Mouse (Mus musculus): ENCODE results near the gene Foxo3. TPM values are rescaled to one million over a fixed set of nuclear protein-coding genes. Genes with fewer than 3 reads are reported as not detected.

Gene Foxo3
- total RNA-seq (2015; ENCODE audit: low replicate concordance) (160 and 187 TPM in 2 replicates), total RNA-seq (2017; ENCODE audit: low replicate concordance) (378 and 459 TPM in 2 replicates)

- peak; percentile 60 for ATAC-seq (replicated peaks; ENCODE audit: low FRiP score, poor library complexity, severe bottlenecking)
Observed at GRCm38 (mm10) chr10:42276507-42277345, at the start of gene Foxo3. Gene Foxo3, minus strand, starts transcription at chr10:42276755.

GRCm38 (mm10) chr10:42325305-42325704, 48.8 kb upstream of the Foxo3 start:
- no peak for ATAC-seq (replicated peaks; ENCODE audit: low FRiP score, poor library complexity, severe bottlenecking)

GRCm38 (mm10) chr10:42323978-42324377, 47.4 kb upstream of the Foxo3 start:
- no peak for ATAC-seq (replicated peaks; ENCODE audit: low FRiP score, poor library complexity, severe bottlenecking)

- ATAC-seq (replicated peaks; ENCODE audit: low FRiP score, poor library complexity, severe bottlenecking), result no peak
Observed at GRCm38 (mm10) chr10:42313222-42313786, 36.7 kb upstream of the Foxo3 start.

- ATAC-seq (replicated peaks; ENCODE audit: low FRiP score, poor library complexity, severe bottlenecking), result 0 out of 2 replicates have a peak, but pooled peaks have one; percentile 54
Observed at GRCm38 (mm10) chr10:42312557-42312956, 36.0 kb upstream of the Foxo3 start.

- ATAC-seq (replicated peaks; ENCODE audit: low FRiP score, poor library complexity, severe bottlenecking), result no peak
Observed at GRCm38 (mm10) chr10:42308687-42308987, 32.1 kb upstream of the Foxo3 start.

- ATAC-seq (replicated peaks; ENCODE audit: low FRiP score, poor library complexity, severe bottlenecking), result no peak
Observed at GRCm38 (mm10) chr10:42307980-42308686, 31.6 kb upstream of the Foxo3 start.

GRCm38 (mm10) chr10:42306422-42306821, 29.9 kb upstream of the Foxo3 start:
- no peak for ATAC-seq (replicated peaks; ENCODE audit: low FRiP score, poor library complexity, severe bottlenecking)

- no peak for ATAC-seq (replicated peaks; ENCODE audit: low FRiP score, poor library complexity, severe bottlenecking)
Observed at GRCm38 (mm10) chr10:42300805-42301204, 24.2 kb upstream of the Foxo3 start.

- no peak for ATAC-seq (replicated peaks; ENCODE audit: low FRiP score, poor library complexity, severe bottlenecking)
Observed at GRCm38 (mm10) chr10:42299967-42300366, 23.4 kb upstream of the Foxo3 start.

GRCm38 (mm10) chr10:42299426-42299825, 22.9 kb upstream of the Foxo3 start:
- no peak for ATAC-seq (replicated peaks; ENCODE audit: low FRiP score, poor library complexity, severe bottlenecking)

- 0 out of 2 replicates have a peak, but pooled peaks have one; percentile 32 for ATAC-seq (replicated peaks; ENCODE audit: low FRiP score, poor library complexity, severe bottlenecking)
Observed at GRCm38 (mm10) chr10:42297954-42298353, 21.4 kb upstream of the Foxo3 start.

GRCm38 (mm10) chr10:42297109-42297508, 20.6 kb upstream of the Foxo3 start:
- no peak for ATAC-seq (replicated peaks; ENCODE audit: low FRiP score, poor library complexity, severe bottlenecking)

- no peak for ATAC-seq (replicated peaks; ENCODE audit: low FRiP score, poor library complexity, severe bottlenecking)
Observed at GRCm38 (mm10) chr10:42296559-42296958, 20.0 kb upstream of the Foxo3 start.

GRCm38 (mm10) chr10:42295028-42295427, 18.5 kb upstream of the Foxo3 start:
- peak; percentile 64; the same call in 1 of the 2 replicates for ATAC-seq (replicated peaks; ENCODE audit: low FRiP score, poor library complexity, severe bottlenecking)

- ATAC-seq (replicated peaks; ENCODE audit: low FRiP score, poor library complexity, severe bottlenecking), result no peak
Observed at GRCm38 (mm10) chr10:42294392-42294791, 17.8 kb upstream of the Foxo3 start.

- ATAC-seq (replicated peaks; ENCODE audit: low FRiP score, poor library complexity, severe bottlenecking), result no peak
Observed at GRCm38 (mm10) chr10:42293877-42294276, 17.3 kb upstream of the Foxo3 start.

GRCm38 (mm10) chr10:42291360-42291759, 14.8 kb upstream of the Foxo3 start:
- ATAC-seq (replicated peaks; ENCODE audit: low FRiP score, poor library complexity, severe bottlenecking), result peak; percentile 81

- ATAC-seq (replicated peaks; ENCODE audit: low FRiP score, poor library complexity, severe bottlenecking), result no peak
Observed at GRCm38 (mm10) chr10:42287666-42288065, 11.1 kb upstream of the Foxo3 start.

GRCm38 (mm10) chr10:42278307-42278850, 1.8 kb upstream of the Foxo3 start:
- no peak for ATAC-seq (replicated peaks; ENCODE audit: low FRiP score, poor library complexity, severe bottlenecking)
